Mouse (Mus musculus): ENCODE results near the gene Cask. TPM values are rescaled to one million over a fixed set of nuclear protein-coding genes. Genes with fewer than 3 reads are reported as not detected.

Gene Cask
- polyA plus RNA-seq, 1 experiment from 2014 or later: 74.3 TPM

DNA sequence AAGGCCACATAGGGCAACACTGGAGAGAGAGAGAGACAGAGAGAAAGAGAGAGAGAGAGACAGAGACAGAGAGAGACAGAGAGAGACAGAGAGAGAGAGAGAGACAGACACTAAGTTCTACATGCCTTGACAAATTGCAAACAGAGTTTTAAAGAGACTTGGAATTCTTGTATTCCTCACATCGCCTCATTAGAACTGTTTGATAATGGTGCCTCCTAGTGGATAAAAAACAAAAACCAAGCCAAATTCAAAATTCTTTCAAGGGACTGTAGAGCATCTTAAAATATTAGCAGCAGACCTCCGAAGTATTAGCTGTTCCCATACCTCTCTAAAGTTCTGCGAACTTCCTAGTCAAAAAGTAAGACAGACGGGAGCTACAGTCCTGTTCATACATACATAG, 159.3 kb downstream of the Cask start:
- Histone ChIP-seq H3K27ac (ENCODE audit: low read length) (no peak overlapping the region), H3K27me3 (ENCODE audit: control insufficient read depth, insufficient read depth, low read depth, low read length) (no peaks in the 10 kb centered on the region), H3K4me2 (ENCODE audit: low read length) (no peak overlapping the region), H3K36me3 (ENCODE audit: control insufficient read depth, insufficient read depth, low read length) (no peaks in the 10 kb centered on the region), H3K9me3 (replicated peaks; ENCODE audit: control insufficient read depth, low read length, poor library complexity, severe bottlenecking) (no peaks in the 10 kb centered on the region), H3K4me3 (ENCODE audit: low read depth, low read length) (no peak overlapping the region), H3K4me1 (ENCODE audit: control insufficient read depth, insufficient read depth, low read length) (no peaks in the 10 kb centered on the region), H3K9ac (ENCODE audit: low read depth, low read length) (no peak overlapping the region)
- 86% methylated on average over 4 of the region's 4 CpGs for WGBS
- no peak for ATAC-seq

GRCm38 (mm10) chrX:13688356-13688755, 162.8 kb downstream of the Cask start:
- no peaks in the 10 kb centered on the region for H3K36me3 ChIP-seq (ENCODE audit: control insufficient read depth, insufficient read depth, low read length)
- no peak overlapping the region for H3K4me3 ChIP-seq (ENCODE audit: low read depth, low read length)
- no peaks in the 10 kb centered on the region for H3K9me3 ChIP-seq (replicated peaks; ENCODE audit: control insufficient read depth, low read length, poor library complexity, severe bottlenecking)
- no peaks in the 10 kb centered on the region for H3K27me3 ChIP-seq (ENCODE audit: control insufficient read depth, insufficient read depth, low read depth, low read length)
- H3K4me1 ChIP-seq (ENCODE audit: control insufficient read depth, insufficient read depth, low read length): no peaks in the 10 kb centered on the region
- 37% methylated on average over 2 of the region's 2 CpGs for WGBS
- H3K27ac ChIP-seq (ENCODE audit: low read length): no peak overlapping the region
- H3K9ac ChIP-seq (ENCODE audit: low read depth, low read length): no peak overlapping the region
- no peak overlapping the region for H3K4me2 ChIP-seq (ENCODE audit: low read length)
- ATAC-seq: no peak

- no peaks in the 10 kb centered on the region for H3K27me3 ChIP-seq (ENCODE audit: control insufficient read depth, insufficient read depth, low read depth, low read length)
- no peaks in the 10 kb centered on the region for H3K9me3 ChIP-seq (replicated peaks; ENCODE audit: control insufficient read depth, low read length, poor library complexity, severe bottlenecking)
- no peak overlapping the region for H3K27ac ChIP-seq (ENCODE audit: low read length)
- H3K9ac ChIP-seq (ENCODE audit: low read depth, low read length): no peak overlapping the region
- H3K36me3 ChIP-seq (ENCODE audit: control insufficient read depth, insufficient read depth, low read length): no peaks in the 10 kb centered on the region
- H3K4me3 ChIP-seq (ENCODE audit: low read depth, low read length): no peak overlapping the region
- no peak overlapping the region for H3K4me2 ChIP-seq (ENCODE audit: low read length)
- 89% methylated on average over 1 of the region's 1 CpGs for WGBS
- H3K4me1 ChIP-seq (ENCODE audit: control insufficient read depth, insufficient read depth, low read length): no peaks in the 10 kb centered on the region
- no peak for ATAC-seq
Measured at GRCm38 (mm10) chrX:13686589-13686988, 164.6 kb downstream of the Cask start.

DNA sequence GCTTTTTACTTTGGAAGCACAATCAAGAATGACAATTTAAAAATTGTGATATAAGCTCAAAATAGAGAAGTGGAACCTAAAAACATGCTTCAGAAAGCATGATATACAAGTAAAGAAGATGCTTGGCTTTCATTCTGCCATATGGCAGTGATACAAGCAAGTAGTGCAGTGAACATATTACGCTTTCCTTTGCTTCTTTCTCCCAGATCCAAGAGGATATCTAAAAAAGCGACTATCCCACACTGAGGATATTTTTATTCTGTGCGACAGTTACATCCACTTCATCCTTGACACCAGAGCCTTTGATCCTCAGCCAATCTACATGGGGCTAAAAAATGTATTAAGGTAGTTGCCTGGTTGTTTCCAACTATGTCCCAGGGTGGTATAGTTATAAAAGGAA, 169.4 kb downstream of the Cask start:
- H3K27ac ChIP-seq (ENCODE audit: low read length): no peak overlapping the region
- H3K27me3 ChIP-seq (ENCODE audit: control insufficient read depth, insufficient read depth, low read depth, low read length): no peaks in the 10 kb centered on the region
- WGBS: 92% methylated on average over 3 of the region's 3 CpGs
- H3K4me1 ChIP-seq (ENCODE audit: control insufficient read depth, insufficient read depth, low read length): no peaks in the 10 kb centered on the region
- H3K36me3 ChIP-seq (ENCODE audit: control insufficient read depth, insufficient read depth, low read length): no peaks in the 10 kb centered on the region
- H3K9ac ChIP-seq (ENCODE audit: low read depth, low read length): no peak overlapping the region
- no peak overlapping the region for H3K4me2 ChIP-seq (ENCODE audit: low read length)
- ATAC-seq: no peak
- H3K4me3 ChIP-seq (ENCODE audit: low read depth, low read length): no peak overlapping the region
- H3K9me3 ChIP-seq (replicated peaks; ENCODE audit: control insufficient read depth, low read length, poor library complexity, severe bottlenecking): no peaks in the 10 kb centered on the region

- no peak for ATAC-seq
- no peak overlapping the region for H3K27ac ChIP-seq (ENCODE audit: low read length)
- H3K4me1 ChIP-seq (ENCODE audit: control insufficient read depth, insufficient read depth, low read length): no peaks in the 10 kb centered on the region
- H3K4me3 ChIP-seq (ENCODE audit: low read depth, low read length): no peak overlapping the region
- no peaks in the 10 kb centered on the region for H3K9me3 ChIP-seq (replicated peaks; ENCODE audit: control insufficient read depth, low read length, poor library complexity, severe bottlenecking)
- H3K9ac ChIP-seq (ENCODE audit: low read depth, low read length): no peak overlapping the region
- no peak overlapping the region for H3K4me2 ChIP-seq (ENCODE audit: low read length)
- H3K36me3 ChIP-seq (ENCODE audit: control insufficient read depth, insufficient read depth, low read length): no peaks in the 10 kb centered on the region
- WGBS: 84% methylated on average over 3 of the region's 3 CpGs
- no peaks in the 10 kb centered on the region for H3K27me3 ChIP-seq (ENCODE audit: control insufficient read depth, insufficient read depth, low read depth, low read length)
Measured at GRCm38 (mm10) chrX:13673001-13673400, 178.2 kb downstream of the Cask start.

DNA sequence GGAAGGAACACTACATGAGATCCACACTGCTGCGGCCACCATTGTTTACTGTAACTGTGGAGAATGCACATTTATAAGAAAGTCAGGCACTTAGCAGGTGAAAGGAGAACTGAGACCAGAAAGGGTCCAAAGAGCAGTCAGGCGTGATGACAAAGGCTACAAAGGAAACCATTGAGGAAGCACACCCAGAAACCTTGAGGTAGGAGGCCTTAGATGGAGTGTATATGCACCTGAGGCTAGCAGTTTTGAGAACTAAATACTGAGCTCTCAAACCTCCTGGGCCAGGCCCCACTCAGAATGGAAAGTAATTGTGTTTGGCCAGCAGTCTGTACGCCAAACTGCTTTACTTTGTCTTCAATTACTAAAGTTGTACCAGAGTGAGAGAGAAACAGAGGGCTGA, 180.8 kb downstream of the Cask start:
- H3K9me3 ChIP-seq (replicated peaks; ENCODE audit: control insufficient read depth, low read length, poor library complexity, severe bottlenecking): no peaks in the 10 kb centered on the region
- ATAC-seq: no peak
- WGBS: 64% methylated on average over 3 of the region's 3 CpGs

GRCm38 (mm10) chrX:13668867-13669266, 182.3 kb downstream of the Cask start:
- ATAC-seq: no peak
- Histone ChIP-seq H3K9ac (ENCODE audit: low read depth, low read length) (no peak overlapping the region), H3K4me2 (ENCODE audit: low read length) (no peak overlapping the region), H3K27ac (ENCODE audit: low read length) (no peak overlapping the region), H3K4me1 (ENCODE audit: control insufficient read depth, insufficient read depth, low read length) (no peaks in the 10 kb centered on the region), H3K9me3 (replicated peaks; ENCODE audit: control insufficient read depth, low read length, poor library complexity, severe bottlenecking) (no peaks in the 10 kb centered on the region), H3K36me3 (ENCODE audit: control insufficient read depth, insufficient read depth, low read length) (no peaks in the 10 kb centered on the region), H3K4me3 (ENCODE audit: low read depth, low read length) (no peak overlapping the region), H3K27me3 (ENCODE audit: control insufficient read depth, insufficient read depth, low read depth, low read length) (no peaks in the 10 kb centered on the region)
- WGBS: 80% methylated on average over 5 of the region's 5 CpGs

More for the DNA sequence above, 180.8 kb downstream of the Cask start:
- Histone ChIP-seq H3K27ac (ENCODE audit: low read length) (no peak overlapping the region), H3K4me3 (ENCODE audit: low read depth, low read length) (no peak overlapping the region), H3K27me3 (ENCODE audit: control insufficient read depth, insufficient read depth, low read depth, low read length) (no peaks in the 10 kb centered on the region), H3K4me1 (ENCODE audit: control insufficient read depth, insufficient read depth, low read length) (no peaks in the 10 kb centered on the region), H3K36me3 (ENCODE audit: control insufficient read depth, insufficient read depth, low read length) (no peaks in the 10 kb centered on the region), H3K9ac (ENCODE audit: low read depth, low read length) (no peak overlapping the region), H3K4me2 (ENCODE audit: low read length) (no peak overlapping the region)

DNA sequence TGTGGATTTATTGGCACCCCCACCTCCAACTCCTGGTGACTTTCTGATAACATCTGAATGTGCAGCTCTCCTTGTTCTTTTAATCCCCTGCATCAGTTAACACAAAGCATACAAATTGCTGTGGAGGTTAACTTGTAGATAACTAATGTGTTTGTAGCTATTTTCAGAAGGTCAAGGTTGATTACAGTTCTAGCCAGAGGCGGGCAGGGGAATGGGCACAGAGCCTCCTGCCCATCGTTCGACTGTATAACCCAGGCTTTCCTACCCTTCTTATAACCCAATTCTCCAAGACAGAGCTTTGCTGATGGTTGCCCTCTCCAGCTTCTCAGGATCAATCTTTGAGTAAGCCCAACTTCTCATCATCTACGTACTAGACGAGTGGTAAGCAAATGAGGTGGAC, 190.1 kb downstream of the Cask start, which contains the start of gene Gpr82:
TSS of gene Gpr82 (plus strand) at position 301 of the 400 bp plus-strand sequence.
- H3K27ac ChIP-seq (ENCODE audit: low read length): no peak within 1 kb of the TSS
- H3K27me3 ChIP-seq (ENCODE audit: control insufficient read depth, insufficient read depth, low read depth, low read length): no peaks in the 10 kb centered on the region
- H3K4me3 ChIP-seq (ENCODE audit: low read depth, low read length): no peak within 1 kb of the TSS
- ATAC-seq: no peak
- 95% methylated on average over 5 of the region's 5 CpGs for WGBS
- H3K4me2 ChIP-seq (ENCODE audit: low read length): no peak within 1 kb of the TSS
- H3K4me1 ChIP-seq (ENCODE audit: control insufficient read depth, insufficient read depth, low read length): no peaks in the 10 kb centered on the region
- H3K9me3 ChIP-seq (replicated peaks; ENCODE audit: control insufficient read depth, low read length, poor library complexity, severe bottlenecking): no peaks in the 10 kb centered on the region
- H3K36me3 ChIP-seq (ENCODE audit: control insufficient read depth, insufficient read depth, low read length): no peaks in the 10 kb centered on the region
- H3K9ac ChIP-seq (ENCODE audit: low read depth, low read length): no peak within 1 kb of the TSS

- no peaks in the 10 kb centered on the region for H3K4me1 ChIP-seq (ENCODE audit: control insufficient read depth, insufficient read depth, low read length)
- no peaks in the 10 kb centered on the region for H3K36me3 ChIP-seq (ENCODE audit: control insufficient read depth, insufficient read depth, low read length)
- H3K27me3 ChIP-seq (ENCODE audit: control insufficient read depth, insufficient read depth, low read depth, low read length): no peaks in the 10 kb centered on the region
- no peak overlapping the region for H3K4me3 ChIP-seq (ENCODE audit: low read depth, low read length)
- no peaks in the 10 kb centered on the region for H3K9me3 ChIP-seq (replicated peaks; ENCODE audit: control insufficient read depth, low read length, poor library complexity, severe bottlenecking)
- no peak overlapping the region for H3K27ac ChIP-seq (ENCODE audit: low read length)
- no peak for ATAC-seq
- H3K9ac ChIP-seq (ENCODE audit: low read depth, low read length): no peak overlapping the region
- 62% methylated on average over 4 of the region's 4 CpGs for WGBS
- no peak overlapping the region for H3K4me2 ChIP-seq (ENCODE audit: low read length)
Measured at GRCm38 (mm10) chrX:13659201-13659890, 191.8 kb downstream of the Cask start.

Measured in midbrain, embryonic 16.5 days (tissue).